Mouse (Mus musculus) olfactory bulb, adult 2 months (tissue): Measurements from ENCODE around the gene Olfr524. TPM values are rescaled to one million over a fixed set of nuclear protein-coding genes. Genes with fewer than 3 reads are reported as not detected.

Experiments used
- H3K27ac ChIP-seq: fragments of 200-500 bp; 2 replicates; pipeline ENCODE4 v1.5.1; 2012; ENCODE audit warnings: low read depth, low read length; ENCODE audit not compliant: insufficient read depth
- H3K4me1 ChIP-seq: fragments of 200-500 bp; 2 replicates; pipeline ENCODE4 v1.6.1; 2012; ENCODE audit warnings: low read length; ENCODE audit not compliant: control insufficient read depth, insufficient read depth
- H3K4me3 ChIP-seq: fragments of 200-500 bp; 2 replicates; pipeline ENCODE4 v1.5.1; 2012; ENCODE audit warnings: mild to moderate bottlenecking, low read depth, low read length, moderate library complexity; ENCODE audit not compliant: insufficient read depth
- CTCF ChIP-seq: fragments of 200-500 bp; IDR thresholded peaks from 2 replicates; pipeline ENCODE4 v1.5.1; 2012; ENCODE audit warnings: low read depth, mild to moderate bottlenecking, low read length, moderate library complexity; ENCODE audit not compliant: insufficient read depth
- POLR2A ChIP-seq: fragments of 200-500 bp; IDR thresholded peaks from 2 replicates; pipeline ENCODE4 v1.6.1; 2012; ENCODE audit warnings: mild to moderate bottlenecking, low read depth, low read length, moderate library complexity; ENCODE audit not compliant: insufficient read depth
- WGBS: fragments of 180-500 bp; shearing (Covaris S2); methylation state at CpG from one replicate; pipeline ENCODE4 v1.1.7; 2018; 5-methylcytosine and 5-hydroxymethylcytosine counted together
- polyA plus RNA-seq: library from polyadenylated mRNA; stranded (reverse); fragments of >200 nt; gene quantifications from 2 replicates; pipeline ENCODE4 v1.2.4, GENCODE M21; 2012; ENCODE audit warnings: low replicate concordance; ENCODE audit not compliant: missing spikeins, insufficient read depth, insufficient read length

The Olfr524 gene
- polyA plus RNA-seq, result not detected in 2 replicates

DNA sequence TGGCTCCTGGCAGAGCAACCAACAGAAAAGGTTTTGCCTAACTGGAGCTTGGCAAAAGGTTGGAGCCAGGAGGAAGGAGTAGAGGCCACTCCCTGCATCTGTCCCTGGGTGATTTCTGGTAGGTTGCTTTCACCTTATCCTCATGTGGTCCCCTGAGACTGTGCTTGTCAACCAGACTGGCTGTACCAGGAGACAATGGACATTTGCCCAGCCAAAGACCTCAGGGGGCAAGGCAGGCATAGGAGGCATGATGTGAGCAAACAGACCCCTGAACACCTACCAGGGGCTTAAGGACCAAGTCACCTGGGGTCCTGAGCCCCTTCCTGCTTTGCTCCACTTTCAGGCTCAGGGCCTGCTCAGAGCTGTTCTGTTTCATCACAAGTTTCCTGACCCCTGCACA lies at the start of gene Olfr524:
Gene Olfr524, minus strand, starts transcription at position 101 of the 400 bp plus-strand sequence.
- no peaks in the 10 kb centered on the region for H3K4me1 ChIP-seq
- H3K4me3 ChIP-seq, result no peak within 1 kb of the TSS
- H3K27ac ChIP-seq, result no peak within 1 kb of the TSS
- no peak for TF ChIP-seq POLR2A
- TF ChIP-seq CTCF, result no peak

DNA sequence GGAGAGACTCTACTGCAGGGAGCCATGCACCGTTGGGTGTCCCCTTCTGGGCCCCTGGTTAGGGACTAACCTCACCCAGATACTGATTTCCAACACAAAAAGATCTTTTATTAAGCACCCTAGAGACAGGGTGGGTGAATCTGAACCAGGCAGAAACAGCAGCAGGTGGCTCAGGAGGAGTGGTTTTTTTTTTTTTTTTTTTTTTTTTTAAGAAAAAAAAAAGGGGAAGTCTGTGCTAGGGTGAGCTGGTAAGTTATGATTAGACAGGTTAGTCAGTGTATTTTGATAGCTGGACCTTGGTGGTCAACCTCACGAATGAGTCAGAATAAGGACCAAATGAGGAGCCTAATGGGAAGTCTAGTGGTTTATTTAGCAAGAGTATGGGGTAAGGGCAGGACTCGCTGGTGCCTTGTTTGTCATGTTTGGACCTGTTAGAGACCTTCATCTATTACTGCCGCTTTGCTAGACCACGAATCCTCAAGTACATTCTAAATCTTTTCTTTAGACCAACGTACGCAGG lies 48.1 kb upstream of the Olfr524 start:
- 86% methylated on average over 7 of the region's 7 CpGs for WGBS
- TF ChIP-seq CTCF, result no peak
- no peak for TF ChIP-seq POLR2A
- H3K4me1 ChIP-seq, result no peaks in the 10 kb centered on the region
- H3K4me3 ChIP-seq, result no peak overlapping the region
- H3K27ac ChIP-seq, result no peak overlapping the region

DNA sequence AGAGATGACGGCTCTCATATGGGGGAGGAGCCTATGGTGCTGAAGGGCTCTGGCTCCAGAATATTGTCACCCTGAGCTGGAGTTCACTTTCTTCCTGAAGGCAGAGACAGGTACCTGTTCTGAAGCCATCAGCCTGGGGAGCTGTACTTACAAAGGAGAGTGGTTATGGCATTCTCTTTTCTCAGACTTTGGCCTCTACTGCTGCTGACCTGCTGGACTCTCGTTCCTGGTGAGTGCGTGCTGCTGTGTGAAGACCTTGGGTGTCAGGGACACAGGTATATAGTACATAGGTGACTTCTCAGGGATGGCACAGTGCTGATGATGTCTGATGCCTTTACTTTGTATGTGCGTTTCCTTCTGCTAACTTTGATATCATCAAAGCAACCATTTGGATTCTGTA lies 41.5 kb upstream of the Olfr524 start, which contains the start of gene 5830411N06Rik:
Gene 5830411N06Rik, plus strand, starts transcription at position 69 of the 400 bp plus-strand sequence.
- 0 out of 2 replicates have a peak, but pooled peaks cover 3% of the 10 kb centered on the region for H3K4me1 ChIP-seq
- H3K27ac ChIP-seq, result no peak within 1 kb of the TSS
- WGBS, result 81% methylated on average over 4 of the region's 4 CpGs
- TF ChIP-seq CTCF (no peak), POLR2A (no peak)
- no peak within 1 kb of the TSS for H3K4me3 ChIP-seq

DNA sequence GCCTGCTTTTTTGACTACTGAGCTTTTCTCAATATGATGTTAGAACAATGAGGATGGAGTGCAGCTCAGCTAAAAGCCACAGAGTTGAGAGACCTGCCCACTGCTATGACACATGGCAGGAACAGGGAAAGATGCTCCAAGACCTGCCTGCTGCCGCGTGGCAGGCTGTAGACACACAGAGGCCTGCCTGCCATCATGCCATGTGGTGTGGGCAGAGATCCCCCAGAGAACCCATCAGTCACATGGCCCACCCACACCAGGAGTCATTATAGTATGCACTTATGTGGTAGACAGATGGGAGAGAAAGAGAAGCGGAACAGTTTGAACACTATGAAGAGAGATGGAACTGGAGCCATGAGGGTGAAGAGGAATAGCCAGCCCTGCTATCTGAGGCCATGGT lies 27.9 kb upstream of the Olfr524 start:
- Histone ChIP-seq H3K4me3 (no peak overlapping the region), H3K27ac (no peak overlapping the region), H3K4me1 (no peaks in the 10 kb centered on the region)
- TF ChIP-seq POLR2A (no peak), CTCF (no peak)
- WGBS, result 92% methylated on average over 3 of the region's 3 CpGs

DNA sequence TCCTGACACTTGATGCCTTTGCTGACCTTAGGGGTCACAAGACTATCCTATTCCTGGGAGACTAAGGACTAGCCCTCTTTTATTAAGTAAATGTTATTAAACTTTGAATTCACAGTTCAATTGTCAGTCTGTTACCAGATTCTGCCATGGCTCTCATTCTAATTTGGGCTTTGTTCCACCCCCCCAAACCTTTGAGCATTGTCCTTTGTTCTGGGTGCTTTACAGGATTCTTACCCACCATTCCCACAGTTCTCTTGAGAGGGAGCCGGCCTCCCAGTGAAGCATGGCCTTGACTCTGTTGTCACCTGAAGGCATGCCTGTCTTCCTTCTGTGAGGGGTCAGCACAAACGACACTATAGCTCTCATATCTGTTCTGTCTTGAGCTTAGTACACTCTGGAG lies 25.3 kb upstream of the Olfr524 start:
- no peaks in the 10 kb centered on the region for H3K4me1 ChIP-seq
- WGBS, result 75% methylated on average over 2 of the region's 2 CpGs
- TF ChIP-seq POLR2A (no peak), CTCF (no peak)
- H3K4me3 ChIP-seq, result no peak overlapping the region
- no peak overlapping the region for H3K27ac ChIP-seq

DNA sequence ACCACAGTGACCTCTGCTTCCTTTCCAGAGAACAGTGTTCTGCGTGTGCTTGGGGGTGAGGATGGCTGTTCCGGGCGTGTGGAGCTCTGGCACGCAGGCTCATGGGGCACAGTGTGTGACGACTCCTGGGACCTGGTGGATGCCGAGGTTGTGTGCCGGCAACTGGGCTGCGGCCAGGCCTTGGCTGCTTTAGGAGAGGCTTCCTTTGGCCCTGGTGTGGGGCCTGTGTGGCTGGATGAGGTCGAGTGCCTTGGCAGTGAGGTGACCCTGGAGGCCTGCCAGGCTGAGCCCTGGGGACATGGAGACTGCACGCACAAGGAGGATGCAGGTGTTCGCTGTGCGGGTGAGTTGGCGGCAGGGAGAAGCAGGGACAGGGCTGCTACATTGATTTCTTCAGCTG lies 22.7 kb upstream of the Olfr524 start:
- no peak for TF ChIP-seq CTCF
- no peak for TF ChIP-seq POLR2A
- no peaks in the 10 kb centered on the region for H3K4me1 ChIP-seq
- no peak overlapping the region for H3K4me3 ChIP-seq
- H3K27ac ChIP-seq, result no peak overlapping the region
- WGBS, result 83% methylated on average over 13 of the region's 13 CpGs

DNA sequence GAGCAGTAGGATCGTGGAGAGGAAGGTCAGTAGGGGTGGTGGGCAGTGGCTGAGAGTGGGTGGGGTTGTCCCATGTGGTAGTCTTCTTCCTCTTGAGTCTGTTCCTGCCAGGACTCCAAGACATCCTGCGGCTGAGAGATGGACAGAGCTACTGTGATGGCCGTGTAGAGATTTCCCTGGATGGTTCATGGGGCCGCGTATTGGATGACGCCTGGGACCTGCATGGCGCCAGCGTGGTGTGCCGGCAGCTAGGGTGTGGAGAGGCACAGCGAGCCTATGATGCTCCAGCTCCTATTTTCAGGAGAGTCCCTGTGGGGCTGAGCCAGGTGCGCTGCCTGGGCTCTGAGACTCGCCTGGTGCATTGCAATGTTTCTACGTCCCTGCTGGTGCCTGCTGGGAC lies 18.4 kb upstream of the Olfr524 start:
- Histone ChIP-seq H3K4me1 (no peaks in the 10 kb centered on the region), H3K4me3 (no peak overlapping the region), H3K27ac (no peak overlapping the region)
- TF ChIP-seq CTCF (no peak), POLR2A (no peak)
- 82% methylated on average over 13 of the region's 13 CpGs for WGBS

DNA sequence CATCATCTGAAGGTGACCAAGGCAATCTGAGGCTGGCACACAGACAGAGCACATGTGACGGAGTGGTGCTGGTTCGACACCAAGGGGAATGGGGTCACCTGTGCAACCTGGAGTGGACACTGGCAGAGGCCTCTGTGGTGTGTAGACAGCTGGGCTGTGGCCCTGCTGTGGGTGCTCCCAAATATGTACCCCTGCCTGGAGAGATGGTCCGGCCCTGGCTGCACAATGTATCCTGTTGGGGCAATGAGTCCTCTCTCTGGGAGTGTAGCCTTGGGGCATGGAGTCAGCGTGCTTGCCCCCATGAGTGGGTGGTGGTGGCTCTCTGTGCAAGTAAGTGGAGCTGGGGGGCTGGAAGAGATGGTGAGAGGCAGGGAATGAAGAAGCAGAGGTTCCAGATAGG lies 14.6 kb upstream of the Olfr524 start:
- Histone ChIP-seq H3K27ac (no peak overlapping the region), H3K4me3 (no peak overlapping the region), H3K4me1 (no peaks in the 10 kb centered on the region)
- 90% methylated on average over 4 of the region's 4 CpGs for WGBS
- no peak for TF ChIP-seq CTCF
- no peak for TF ChIP-seq POLR2A

DNA sequence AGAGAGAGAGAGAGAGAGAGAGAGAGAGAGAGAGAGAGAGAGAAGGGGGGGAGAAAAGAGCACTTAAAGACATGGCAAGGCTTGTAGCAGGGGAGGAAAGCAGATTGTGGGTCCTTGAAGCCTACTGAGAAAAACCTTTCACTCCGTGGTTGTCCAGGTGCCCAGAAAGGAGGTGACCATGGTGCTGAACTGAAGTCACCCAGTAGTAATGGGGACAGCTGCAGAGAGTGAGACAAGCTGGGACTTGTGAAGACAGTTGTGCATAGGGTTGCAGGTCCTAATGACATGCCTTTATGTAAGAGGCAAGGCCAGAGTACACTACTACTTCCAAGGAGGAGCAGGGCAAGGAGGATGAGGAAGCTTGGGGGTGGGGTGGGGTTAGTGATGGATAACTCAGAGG lies 13.5 kb upstream of the Olfr524 start:
- 17% methylated on average over 1 of the region's 1 CpGs for WGBS
- Histone ChIP-seq H3K4me3 (no peak overlapping the region), H3K27ac (no peak overlapping the region), H3K4me1 (no peaks in the 10 kb centered on the region)
- TF ChIP-seq CTCF (no peak), POLR2A (no peak)

DNA sequence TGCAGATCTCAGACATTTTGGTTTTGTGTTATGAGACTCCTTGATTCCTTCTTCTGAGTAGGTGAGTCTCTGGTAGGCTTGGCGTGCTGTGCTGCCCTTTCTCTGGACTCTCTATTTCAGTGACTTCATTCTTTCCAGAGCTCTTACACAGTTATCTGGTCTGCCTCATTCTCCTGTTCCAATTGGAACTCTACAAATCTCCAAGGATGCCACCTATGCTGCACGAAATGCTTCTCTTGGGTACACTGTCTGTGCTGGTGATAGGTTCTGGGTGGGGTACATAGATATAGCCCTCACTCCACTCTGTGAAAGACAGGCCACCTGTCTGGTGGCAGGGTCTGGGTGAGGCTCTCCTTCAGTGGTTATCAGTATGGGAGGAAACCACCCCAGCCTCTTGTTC lies 12.2 kb upstream of the Olfr524 start, which contains the start of gene Cd163l1:
Gene Cd163l1, plus strand, starts transcription at position 301 of the 400 bp plus-strand sequence.
- TF ChIP-seq POLR2A, result no peak
- no peak for TF ChIP-seq CTCF
- 83% methylated on average over 2 of the region's 2 CpGs for WGBS
- H3K4me1 ChIP-seq, result no peaks in the 10 kb centered on the region
- no peak within 1 kb of the TSS for H3K27ac ChIP-seq
- H3K4me3 ChIP-seq, result no peak within 1 kb of the TSS
